ENCODE assay signal across 8 mouse cellular contexts in genomic region chr7:25238015-25238706, GRCm38 (mm10). TPM values are rescaled to one million over a fixed set of nuclear protein-coding genes. Genes with fewer than 3 reads are reported as not detected.
DNase-seq lines count a peak whose midpoint lies in the region; ATAC-seq and TF ChIP-seq lines count a peak whose summit lies in the region.

No protein-coding gene starts in this region.

- H3K36me3 ChIP-seq in G1E (replicated peaks), result peaks cover 52% of the 10 kb centered on the region
- H3K36me3 ChIP-seq in forebrain, embryonic 16.5 days (ENCODE audit: control insufficient read depth, insufficient read depth), result 0 out of 2 replicates have a peak, but pooled peaks cover 4% of the 10 kb centered on the region
- H3K36me3 ChIP-seq in lung, embryonic 14.5 days (ENCODE audit: insufficient read depth), result peaks cover 39% of the 10 kb centered on the region
- no peaks in the 10 kb centered on the region for H3K36me3 ChIP-seq in thymus, adult 2 months (ENCODE audit: control insufficient read depth, insufficient read depth, low read length)

- H3K27me3 ChIP-seq in G1E (ENCODE audit: insufficient read depth, low read length), result no peaks in the 10 kb centered on the region
- H3K27me3 ChIP-seq in forebrain, embryonic 16.5 days (replicated peaks; ENCODE audit: control insufficient read depth, insufficient read depth, low read length), result no peaks in the 10 kb centered on the region
- H3K27me3 ChIP-seq in lung, embryonic 14.5 days (ENCODE audit: insufficient read depth, low read length), result no peaks in the 10 kb centered on the region
- H3K27me3 ChIP-seq in thymus, adult 2 months (ENCODE audit: control insufficient read depth, insufficient read depth, low read length), result no peaks in the 10 kb centered on the region

- H3K4me2 ChIP-seq in forebrain, embryonic 16.5 days (ENCODE audit: low read length), result peak overlapping the region; percentile 79
- peak overlapping the region; percentile 84 for H3K4me2 ChIP-seq in lung, embryonic 14.5 days

- WGBS in forebrain, embryonic 16.5 days, result under 1% methylated on average over 23 of the region's 23 CpGs
- WGBS in lung, embryonic 14.5 days, result under 1% methylated on average over 23 of the region's 23 CpGs
- WGBS in olfactory bulb, adult 2 months, result under 1% methylated on average over 23 of the region's 23 CpGs
- under 1% methylated on average over 23 of the region's 23 CpGs for WGBS in thymus, adult 2 months

- ATAC-seq in G1E (ENCODE audit: extremely low read depth, insufficient number of reproducible peaks, low FRiP score, poor library complexity, severe bottlenecking), result peak; percentile 70
- ATAC-seq in forebrain, embryonic 16.5 days, result peak; percentile 89
- peak; percentile 90 for ATAC-seq in lung, embryonic 14.5 days (ENCODE audit: insufficient read depth)

- peak; percentile 67 for DNase-seq in G1E (ENCODE audit: low spot score)
- peak; percentile 94 to 98 for DNase-seq in cerebellum, adult 18-20 months
- peak; percentile 87 to 97 for DNase-seq in heart, postnatal 36 days
- peak; percentile 92 to 96 for DNase-seq in layer of hippocampus, adult 2 months (ENCODE audit: low spot score in 2 of 2)
- DNase-seq in lung, embryonic 14.5 days, result peak; percentile 97
- peak; percentile 93 for DNase-seq in thymus, adult 2 months

- peak overlapping the region; percentile 97 for H3K9ac ChIP-seq in forebrain, embryonic 16.5 days (replicated peaks; ENCODE audit: low read depth, low read length)
- peak overlapping the region; percentile 98; the same call in 1 of the 2 replicates for H3K9ac ChIP-seq in lung, embryonic 14.5 days

- intact Hi-C loops in heart, postnatal 36 days (cut with DNase I), result loop anchor here (10.0 kb wide), 1 partner anchor 353 kb away; the partner anchor contains the start of gene Rps19

- H3K9me3 ChIP-seq in G1E (replicated peaks), result no peaks in the 10 kb centered on the region
- H3K9me3 ChIP-seq in forebrain, embryonic 16.5 days (ENCODE audit: control insufficient read depth, low read length), result no peaks in the 10 kb centered on the region
- no peaks in the 10 kb centered on the region for H3K9me3 ChIP-seq in lung, embryonic 14.5 days (ENCODE audit: low read depth, low read length)

- H3K27ac ChIP-seq in forebrain, embryonic 16.5 days (ENCODE audit: low read length), result peak overlapping the region; percentile 84
- peak overlapping the region; percentile 100 for H3K27ac ChIP-seq in layer of hippocampus, adult 2 months
- peak overlapping the region; percentile 69 for H3K27ac ChIP-seq in lung, embryonic 14.5 days (ENCODE audit: low read depth)
- peak overlapping the region; percentile 98 for H3K27ac ChIP-seq in olfactory bulb, adult 2 months (ENCODE audit: insufficient read depth, low read depth, low read length)
- peak overlapping the region; percentile 77 for H3K27ac ChIP-seq in thymus, adult 2 months (ENCODE audit: control insufficient read depth, insufficient read depth, low read length)

- TF ChIP-seq POLR2A in olfactory bulb, adult 2 months (IDR thresholded peaks at IDR 0.05; ENCODE audit: insufficient read depth, low read depth, low read length), result 0 out of 2 replicates have a peak, but pooled peaks have one; percentile 5
- no peak; the same call in 1 of the 2 replicates for TF ChIP-seq POLR2A in thymus, adult 2 months (IDR thresholded peaks at IDR 0.05; ENCODE audit: control insufficient read depth, extremely low read depth, insufficient read depth, low read length, poor library complexity)

- H3K4me3 ChIP-seq in G1E (ENCODE audit: low read depth, low read length), result peak overlapping the region; percentile 82
- H3K4me3 ChIP-seq in forebrain, embryonic 16.5 days (replicated peaks; ENCODE audit: low read length), result peak overlapping the region; percentile 81
- peak overlapping the region; percentile 65 for H3K4me3 ChIP-seq in layer of hippocampus, adult 2 months
- H3K4me3 ChIP-seq in lung, embryonic 14.5 days (ENCODE audit: low read depth, low read length), result peak overlapping the region; percentile 97
- H3K4me3 ChIP-seq in olfactory bulb, adult 2 months (ENCODE audit: insufficient read depth, low read depth, low read length), result peak overlapping the region; percentile 87
- H3K4me3 ChIP-seq in thymus, adult 2 months (ENCODE audit: control insufficient read depth, insufficient read depth, low read length), result peak overlapping the region; percentile 36

- peaks cover 54% of the 10 kb centered on the region for H3K4me1 ChIP-seq in G1E (ENCODE audit: insufficient read depth, low read depth, low read length)
- H3K4me1 ChIP-seq in forebrain, embryonic 16.5 days (replicated peaks; ENCODE audit: control insufficient read depth, insufficient read depth, low read length), result peaks cover 28% of the 10 kb centered on the region
- no peaks in the 10 kb centered on the region for H3K4me1 ChIP-seq in lung, embryonic 14.5 days (ENCODE audit: insufficient read depth)
- H3K4me1 ChIP-seq in olfactory bulb, adult 2 months (ENCODE audit: control insufficient read depth, insufficient read depth, low read length), result peaks cover 17% of the 10 kb centered on the region
- peaks cover 31% of the 10 kb centered on the region for H3K4me1 ChIP-seq in thymus, adult 2 months (replicated peaks; ENCODE audit: control insufficient read depth, insufficient read depth, low read length)

- no peak for TF ChIP-seq CTCF in G1E (IDR thresholded peaks at IDR 0.05; ENCODE audit: low read depth, low read length)
- TF ChIP-seq CTCF in layer of hippocampus, adult 2 months (conservative IDR thresholded peaks at IDR 0.05), result no peak; the same call in 1 of the 2 replicates
- TF ChIP-seq CTCF in lung, embryonic 14.5 days (IDR thresholded peaks at IDR 0.05; ENCODE audit: low read depth), result no peak
- no peak for TF ChIP-seq CTCF in olfactory bulb, adult 2 months (IDR thresholded peaks at IDR 0.05; ENCODE audit: insufficient read depth, low read depth, low read length)
- TF ChIP-seq CTCF in thymus, adult 2 months (IDR thresholded peaks at IDR 0.05; ENCODE audit: borderline replicate concordance, control insufficient read depth, extremely low read depth, insufficient read depth, low read length, poor library complexity), result no peak

RNA-seq across cellular contexts. Expression of gene Gsk3a, which starts 0.5 kb away (rescaled TPM):
- 154 and 167 TPM in 2 replicates for total RNA-seq in G1E (2014; fragmentation: Nextera tagmentation)
- total RNA-seq in G1E (2017), result 38.9 and 41.6 TPM in 2 replicates
- 107 and 113 TPM in 2 replicates for polyA plus RNA-seq in G1E (2012)
- 14.9 and 17.1 TPM in 2 replicates for polyA plus RNA-seq in forebrain, embryonic 16.5 days (2015; fragmentation: Nextera tagmentation; extraction: Ambion mirVana)
- total RNA-seq in heart, postnatal 36 days (2021), result 10 to 100 TPM; 67.5 to 69.2 TPM
- total RNA-seq in layer of hippocampus, adult 2 months (2021), result 100 to 1,000 TPM; 206 to 220 TPM
- polyA plus RNA-seq in lung, embryonic 14.5 days (2014; fragmentation: Nextera tagmentation; extraction: Ambion mirVana), result 14.6 and 14.9 TPM in 2 replicates
- not detected in 2 replicates for polyA plus RNA-seq in olfactory bulb, adult 2 months (2012; ENCODE audit: insufficient read depth, insufficient read length, low replicate concordance, missing spikeins)
- polyA plus RNA-seq in thymus, adult 2 months (2012; rRNA removed), result 332 and 343 TPM in 2 replicates

RNA-seq across cellular contexts. Expression of gene Erf, which starts 12.4 kb away (rescaled TPM):
- total RNA-seq in G1E (2014; fragmentation: Nextera tagmentation), result 31.5 and 43.4 TPM in 2 replicates
- total RNA-seq in G1E (2017), result 6.9 TPM in 2 replicates
- polyA plus RNA-seq in G1E (2012), result 97.7 and 117 TPM in 2 replicates
- 4.8 and 5.3 TPM in 2 replicates for polyA plus RNA-seq in forebrain, embryonic 16.5 days (2015; fragmentation: Nextera tagmentation; extraction: Ambion mirVana)
- total RNA-seq in heart, postnatal 36 days (2021), result 10 to 100 TPM; 22.3 to 26.2 TPM
- total RNA-seq in layer of hippocampus, adult 2 months (2021), result 10 to 100 TPM; 40.3 to 45.1 TPM
- polyA plus RNA-seq in lung, embryonic 14.5 days (2014; fragmentation: Nextera tagmentation; extraction: Ambion mirVana), result 24.5 and 26.6 TPM in 2 replicates
- not detected in 2 replicates for polyA plus RNA-seq in olfactory bulb, adult 2 months (2012; ENCODE audit: insufficient read depth, insufficient read length, low replicate concordance, missing spikeins)
- polyA plus RNA-seq in thymus, adult 2 months (2012; rRNA removed), result 59.4 and 60.4 TPM in 2 replicates

RNA-seq across cellular contexts. Expression of gene Zfp526, which starts 16.9 kb away (rescaled TPM):
- total RNA-seq in G1E (2014; fragmentation: Nextera tagmentation) (20.4 and 20.8 TPM in 2 replicates), G1E (2017) (8.8 and 9.9 TPM in 2 replicates)
- 27.6 and 28.7 TPM in 2 replicates for polyA plus RNA-seq in G1E (2012)
- 1.8 and 1.9 TPM in 2 replicates for polyA plus RNA-seq in forebrain, embryonic 16.5 days (2015; fragmentation: Nextera tagmentation; extraction: Ambion mirVana)
- 1 to 10 TPM; 8.9 to 10.0 TPM for total RNA-seq in heart, postnatal 36 days (2021)
- 10 to 100 TPM; 10.5 to 12.7 TPM for total RNA-seq in layer of hippocampus, adult 2 months (2021)
- 3.5 and 3.8 TPM in 2 replicates for polyA plus RNA-seq in lung, embryonic 14.5 days (2014; fragmentation: Nextera tagmentation; extraction: Ambion mirVana)
- not detected in 2 replicates for polyA plus RNA-seq in olfactory bulb, adult 2 months (2012; ENCODE audit: insufficient read depth, insufficient read length, low replicate concordance, missing spikeins)
- 38.2 and 46.5 TPM in 2 replicates for polyA plus RNA-seq in thymus, adult 2 months (2012; rRNA removed)

RNA-seq across cellular contexts. Expression of gene Dedd2, which starts 17.7 kb away (rescaled TPM):
- total RNA-seq in G1E (2014; fragmentation: Nextera tagmentation) (4.6 and 13.1 TPM in 2 replicates), G1E (2017) (9.7 and 13.2 TPM in 2 replicates)
- 43.7 and 55.3 TPM in 2 replicates for polyA plus RNA-seq in G1E (2012)
- polyA plus RNA-seq in forebrain, embryonic 16.5 days (2015; fragmentation: Nextera tagmentation; extraction: Ambion mirVana), result 14.7 and 15.0 TPM in 2 replicates
- total RNA-seq in heart, postnatal 36 days (2021), result 10 to 100 TPM; 17.3 to 22.2 TPM
- 10 to 100 TPM; 23.7 to 24.1 TPM for total RNA-seq in layer of hippocampus, adult 2 months (2021)
- polyA plus RNA-seq in lung, embryonic 14.5 days (2014; fragmentation: Nextera tagmentation; extraction: Ambion mirVana), result 5.2 and 6.7 TPM in 2 replicates
- polyA plus RNA-seq in olfactory bulb, adult 2 months (2012; ENCODE audit: insufficient read depth, insufficient read length, low replicate concordance, missing spikeins), result not detected in 2 replicates
- polyA plus RNA-seq in thymus, adult 2 months (2012; rRNA removed), result 93.6 and 102 TPM in 2 replicates

RNA-seq across cellular contexts. Expression of gene Cic, which starts 29.3 kb away (rescaled TPM):
- total RNA-seq in G1E (2014; fragmentation: Nextera tagmentation) (154 and 160 TPM in 2 replicates), G1E (2017) (32.2 and 36.6 TPM in 2 replicates)
- polyA plus RNA-seq in G1E (2012), result 381 and 382 TPM in 2 replicates
- 42.2 and 48.0 TPM in 2 replicates for polyA plus RNA-seq in forebrain, embryonic 16.5 days (2015; fragmentation: Nextera tagmentation; extraction: Ambion mirVana)
- 10 to 100 TPM; 63.7 to 68.7 TPM for total RNA-seq in heart, postnatal 36 days (2021)
- total RNA-seq in layer of hippocampus, adult 2 months (2021), result 100 to 1,000 TPM; 218 to 225 TPM
- polyA plus RNA-seq in lung, embryonic 14.5 days (2014; fragmentation: Nextera tagmentation; extraction: Ambion mirVana), result 31.1 and 39.1 TPM in 2 replicates
- polyA plus RNA-seq in olfactory bulb, adult 2 months (2012; ENCODE audit: insufficient read depth, insufficient read length, low replicate concordance, missing spikeins), result 41.9 TPM in 1 of 2 replicates, not detected in the other
- polyA plus RNA-seq in thymus, adult 2 months (2012; rRNA removed), result 270 and 297 TPM in 2 replicates

Comparison
In these comparisons a context has a peak if more than half of its experiments do, and no peak if none do; other contexts are left out.
1. Peak in every context shown above with its lines: DNase-seq, ATAC-seq, H3K4me3 ChIP-seq and H3K27ac ChIP-seq.
2. H3K4me3 ChIP-seq: peak in every context shown above with its lines; median percentile 97 in lung, embryonic 14.5 days; 87 in olfactory bulb, adult 2 months; 82 in G1E; 81 in forebrain, embryonic 16.5 days; 65 in layer of hippocampus, adult 2 months; 36 in thymus, adult 2 months.